Mouse (Mus musculus) brain, embryonic 14.5 days (tissue): Measurements from ENCODE around the gene Morn3.

ENCODE experiments used
- CTCF ChIP-seq: fragments of 200-500 bp; IDR thresholded peaks from 2 replicates; pipeline ENCODE4 v1.5.1; 2012; ENCODE audit warnings: inconsistent platforms, mild to moderate bottlenecking, moderate library complexity, borderline replicate concordance; ENCODE audit not compliant: insufficient read depth, insufficient read length; ENCODE audit errors: extremely low read depth
- POLR2A ChIP-seq: fragments of 200-500 bp; IDR thresholded peaks from 2 replicates; pipeline ENCODE4 v1.6.1; 2012; ENCODE audit warnings: mild to moderate bottlenecking, inconsistent platforms, borderline replicate concordance; ENCODE audit not compliant: poor library complexity, insufficient read depth, insufficient read length, severe bottlenecking; ENCODE audit errors: extremely low read depth

- TF ChIP-seq POLR2A = no peak
- TF ChIP-seq CTCF = peak; percentile 57; the same call in 1 of the 2 replicates
These were observed 3.0 kb downstream of the Morn3 start for GRCm38 (mm10) chr5:123043856-123044255.
